Mouse (Mus musculus) stomach, embryonic 16.5 days (tissue): ENCODE measurements around the gene Ddx6. TPM values are rescaled to one million over a fixed set of nuclear protein-coding genes. Genes with fewer than 3 reads are reported as not detected.

Experiments
- ATAC-seq: fragments of 200-750 bp; cut with Nextera tagmentation; 2 replicates; pipeline ENCODE4 v1.8.0; 2017; ENCODE audit warnings: moderate number of reproducible peaks, moderate TSS enrichment; ENCODE audit not compliant: insufficient read depth, low FRiP score
- H3K27ac ChIP-seq: fragments of 300-500 bp; sonication (generic); 2 replicates; pipeline ENCODE4 v1.5.1; 2014; ENCODE audit warnings: low read length
- H3K27me3 ChIP-seq: fragments of 300-500 bp; sonication (generic); 2 replicates; pipeline ENCODE4 v1.6.1; 2014; ENCODE audit warnings: low read length, control low read depth, mixed read lengths; ENCODE audit not compliant: control insufficient read depth, insufficient read depth
- H3K36me3 ChIP-seq: fragments of 300-500 bp; sonication (generic); 2 replicates; pipeline ENCODE4 v1.6.1; 2014; ENCODE audit warnings: low read length; ENCODE audit not compliant: control insufficient read depth, insufficient read depth
- H3K4me1 ChIP-seq: fragments of 300-500 bp; sonication (generic); 2 replicates; pipeline ENCODE4 v1.6.1; 2014; ENCODE audit warnings: low read length, control low read depth, mixed read lengths; ENCODE audit not compliant: control insufficient read depth, insufficient read depth
- H3K4me2 ChIP-seq: fragments of 300-500 bp; sonication (generic); 2 replicates; pipeline ENCODE4 v1.6.1; 2014; ENCODE audit warnings: low read depth, low read length, mixed read lengths
- H3K4me3 ChIP-seq: fragments of 300-500 bp; sonication (generic); replicated peaks from 2 replicates; pipeline ENCODE4 v1.5.1; 2014; ENCODE audit warnings: mild to moderate bottlenecking, low read length
- H3K9ac ChIP-seq: fragments of 300-500 bp; sonication (generic); 2 replicates; pipeline ENCODE4 v1.6.1; 2014; ENCODE audit warnings: low read length
- H3K9me3 ChIP-seq: fragments of 300-500 bp; sonication (generic); replicated peaks from 2 replicates; pipeline ENCODE4 v1.6.1; 2016; ENCODE audit warnings: low read length, control low read depth; ENCODE audit not compliant: control insufficient read depth
- WGBS: fragments of 180-500 bp; shearing (Covaris S2); extraction: QIAGEN DNeasy Blood & Tissue Kit; methylation state at CpG from one replicate; pipeline ENCODE4 v1.1.7; 2014; 5-methylcytosine and 5-hydroxymethylcytosine counted together
- polyA plus RNA-seq: library from polyadenylated mRNA; unstranded; fragments of >200 nt; fragmentation: Nextera tagmentation; extraction: Ambion mirVana; gene quantifications from 2 replicates; pipeline ENCODE4 v1.2.1, GENCODE M21; 2015

Ddx6 gene
- polyA plus RNA-seq, 1 experiment from 2014 or later = 11.5 TPM

DNA sequence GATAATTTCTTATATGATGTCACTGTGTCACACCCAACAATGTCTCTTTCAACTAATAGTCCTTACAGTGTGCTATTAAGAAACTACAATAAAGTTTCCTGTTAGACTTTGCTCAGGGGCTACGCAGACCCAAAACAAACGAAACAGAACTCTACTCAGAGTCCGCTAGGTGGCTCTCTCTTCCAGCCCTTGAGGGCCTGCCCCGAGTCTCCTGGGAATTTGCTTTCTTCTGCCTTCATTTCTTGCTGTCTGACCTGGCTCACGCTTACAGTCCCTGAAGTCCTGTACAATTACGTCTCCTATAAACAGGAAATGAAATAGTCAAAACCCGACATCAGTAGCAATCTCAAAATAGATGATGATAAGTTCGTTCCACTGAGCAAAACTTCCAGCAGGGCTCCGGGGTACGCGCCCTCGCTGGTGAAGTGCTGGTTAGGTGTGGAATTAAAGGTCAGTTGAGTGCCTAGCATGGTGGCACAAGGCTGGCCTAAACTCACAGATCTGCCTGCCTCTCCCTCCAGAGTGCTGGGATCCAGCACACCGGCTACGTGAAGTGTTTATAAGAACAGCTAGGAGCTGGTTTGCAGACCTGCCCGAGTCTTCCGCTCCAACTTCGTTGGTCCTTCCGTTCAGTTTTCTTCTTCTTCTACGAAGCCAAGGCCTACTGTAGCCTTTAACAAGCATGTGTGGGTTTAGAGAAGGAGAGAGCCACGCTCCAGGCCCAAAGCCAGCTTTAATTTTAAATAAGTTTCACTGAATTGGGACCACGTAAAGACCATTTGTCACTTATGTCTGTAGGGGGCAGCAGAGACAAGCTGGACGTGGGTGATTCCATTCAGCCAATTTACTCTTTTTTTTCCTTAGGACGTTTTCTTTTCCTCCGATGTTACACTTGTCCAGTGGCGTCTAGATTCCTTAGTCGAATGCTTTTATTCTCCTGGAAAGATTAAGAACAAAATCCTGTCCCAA is 50.7 kb downstream of the Ddx6 start:
- Histone ChIP-seq H3K36me3 (no peaks in the 10 kb centered on the region), H3K4me2 (peak overlapping the region; percentile 63), H3K9ac (peak overlapping the region; percentile 57), H3K4me1 (peaks cover 5% of the 10 kb centered on the region), H3K27me3 (no peaks in the 10 kb centered on the region), H3K27ac (0 out of 2 replicates have a peak overlapping the region, but pooled peaks have one; percentile 42), H3K9me3 (no peaks in the 10 kb centered on the region), H3K4me3 (peak overlapping the region; percentile 34)
- peak; percentile 58; the same call in 1 of the 2 replicates for ATAC-seq
- 22% methylated on average over 26 of the region's 26 CpGs for WGBS

DNA sequence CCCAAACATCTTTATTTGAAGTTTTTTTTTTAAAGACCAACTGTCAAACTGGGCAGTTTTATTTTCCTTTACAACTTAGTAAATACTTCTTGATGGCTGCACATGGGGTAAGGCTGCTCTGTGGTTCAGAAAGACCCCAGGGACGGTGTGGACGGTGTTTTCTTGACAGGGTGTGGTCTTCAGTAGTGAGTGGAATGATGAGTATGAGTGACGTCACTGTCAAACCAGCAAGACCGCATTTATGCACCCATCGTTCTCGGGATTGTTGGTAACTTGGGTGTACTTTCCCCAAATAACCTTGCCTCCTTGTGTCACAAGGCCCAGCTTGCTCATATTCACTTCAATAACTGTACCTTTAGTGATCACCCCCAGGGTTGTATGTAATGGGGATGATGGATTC is 59.0 kb downstream of the Ddx6 start:
- Histone ChIP-seq H3K27me3 (no peaks in the 10 kb centered on the region), H3K9ac (no peak overlapping the region), H3K36me3 (no peaks in the 10 kb centered on the region), H3K27ac (no peak overlapping the region), H3K9me3 (no peaks in the 10 kb centered on the region), H3K4me1 (no peaks in the 10 kb centered on the region), H3K4me2 (no peak overlapping the region), H3K4me3 (no peak overlapping the region)
- no peak for ATAC-seq
- 86% methylated on average over 6 of the region's 6 CpGs for WGBS

DNA sequence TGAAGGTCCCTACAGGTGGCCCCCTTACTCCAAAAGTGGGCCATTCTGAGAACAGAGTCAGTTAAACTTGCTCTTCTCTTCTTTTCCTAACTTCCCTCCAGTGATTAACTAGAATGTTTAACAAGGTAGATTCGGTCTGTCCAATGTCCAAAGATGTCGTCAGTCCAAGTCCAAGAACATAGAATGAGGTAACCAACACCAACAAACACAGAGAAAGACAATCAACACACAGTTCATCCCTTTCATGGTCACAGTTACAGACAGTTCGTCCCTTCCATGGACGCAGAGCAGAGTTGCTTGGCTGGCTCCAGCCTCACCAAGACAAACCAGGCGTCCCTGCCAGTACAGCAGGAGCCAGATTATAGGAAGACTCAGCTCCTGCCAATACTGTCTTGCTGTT is 66.7 kb downstream of the Ddx6 start:
- 88% methylated on average over 5 of the region's 5 CpGs for WGBS
- ATAC-seq = no peak
- no peak overlapping the region for H3K9ac ChIP-seq

DNA sequence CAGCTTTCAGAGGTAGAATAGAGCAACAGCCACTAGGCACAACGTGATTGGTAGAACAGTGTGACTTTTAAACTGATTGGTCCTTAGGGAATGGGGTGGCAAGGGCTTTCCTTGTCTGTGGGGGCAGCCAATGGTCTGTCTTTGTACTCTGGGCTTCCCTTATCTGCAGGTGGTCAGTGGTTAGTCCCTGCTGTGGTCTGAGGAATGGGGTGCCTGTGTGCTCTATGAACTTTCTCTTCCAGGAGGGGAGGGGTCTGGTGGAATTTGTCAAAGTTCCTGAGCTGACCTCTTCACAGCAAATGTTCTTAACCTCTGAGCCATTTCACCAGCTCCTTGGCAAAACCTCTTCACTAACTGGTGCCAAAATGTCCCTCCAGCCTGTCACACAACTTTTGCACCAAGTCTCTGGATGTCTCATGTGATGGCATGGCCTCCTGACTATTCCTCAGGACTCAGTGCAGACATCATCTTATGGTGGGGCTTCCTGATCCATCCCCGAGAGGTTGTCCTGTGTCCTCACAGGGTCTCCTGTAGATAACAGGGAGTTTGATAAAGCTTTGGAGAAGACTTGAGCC is 67.7 kb downstream of the Ddx6 start:
- H3K4me1 ChIP-seq = no peaks in the 10 kb centered on the region
- no peaks in the 10 kb centered on the region for H3K36me3 ChIP-seq
- H3K9me3 ChIP-seq = no peaks in the 10 kb centered on the region; the same call in 1 of the 2 replicates
- no peak overlapping the region for H3K27ac ChIP-seq
- no peaks in the 10 kb centered on the region for H3K27me3 ChIP-seq
- 69% methylated on average over 2 of the region's 2 CpGs for WGBS
- H3K9ac ChIP-seq = no peak overlapping the region
- ATAC-seq = no peak
- no peak overlapping the region for H3K4me2 ChIP-seq
- H3K4me3 ChIP-seq = no peak overlapping the region

More for the DNA sequence above, 66.7 kb downstream of the Ddx6 start:
- H3K36me3 ChIP-seq = no peaks in the 10 kb centered on the region
- no peaks in the 10 kb centered on the region; the same call in 1 of the 2 replicates for H3K9me3 ChIP-seq
- no peaks in the 10 kb centered on the region for H3K27me3 ChIP-seq
- no peak overlapping the region for H3K27ac ChIP-seq
- H3K4me2 ChIP-seq = no peak overlapping the region
- H3K4me1 ChIP-seq = no peaks in the 10 kb centered on the region
- H3K4me3 ChIP-seq = no peak overlapping the region

DNA sequence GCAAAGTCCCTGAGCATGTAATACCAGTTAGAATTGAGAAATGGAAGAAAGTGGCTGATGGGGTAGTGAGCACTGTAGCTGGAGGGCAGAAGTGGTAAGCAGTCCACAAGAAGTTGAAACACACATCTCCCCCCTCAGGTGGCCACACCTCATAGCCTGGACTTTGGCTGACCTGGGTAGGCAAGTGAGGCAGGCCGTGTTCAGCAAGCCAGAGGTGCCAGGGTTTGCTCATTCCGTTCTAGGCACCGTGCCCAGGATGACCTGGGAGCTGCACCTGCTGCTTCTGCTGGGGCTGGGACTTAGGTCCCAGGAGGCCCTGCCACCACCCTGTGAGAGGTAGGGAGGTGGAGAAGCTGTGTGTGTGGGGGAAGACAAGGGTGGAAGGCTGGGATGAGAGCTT is 68.3 kb downstream of the Ddx6 start, which contains the start of gene Treh:
TSS of gene Treh (plus strand) at position 229 of the 400 bp plus-strand sequence.
- Histone ChIP-seq H3K9me3 (no peaks in the 10 kb centered on the region; the same call in 1 of the 2 replicates), H3K4me3 (no peak within 1 kb of the TSS), H3K27me3 (no peaks in the 10 kb centered on the region), H3K27ac (no peak within 1 kb of the TSS), H3K4me1 (no peaks in the 10 kb centered on the region), H3K4me2 (no peak within 1 kb of the TSS), H3K9ac (no peak within 1 kb of the TSS), H3K36me3 (no peaks in the 10 kb centered on the region)
- ATAC-seq = no peak
- 74% methylated on average over 3 of the region's 3 CpGs for WGBS

DNA sequence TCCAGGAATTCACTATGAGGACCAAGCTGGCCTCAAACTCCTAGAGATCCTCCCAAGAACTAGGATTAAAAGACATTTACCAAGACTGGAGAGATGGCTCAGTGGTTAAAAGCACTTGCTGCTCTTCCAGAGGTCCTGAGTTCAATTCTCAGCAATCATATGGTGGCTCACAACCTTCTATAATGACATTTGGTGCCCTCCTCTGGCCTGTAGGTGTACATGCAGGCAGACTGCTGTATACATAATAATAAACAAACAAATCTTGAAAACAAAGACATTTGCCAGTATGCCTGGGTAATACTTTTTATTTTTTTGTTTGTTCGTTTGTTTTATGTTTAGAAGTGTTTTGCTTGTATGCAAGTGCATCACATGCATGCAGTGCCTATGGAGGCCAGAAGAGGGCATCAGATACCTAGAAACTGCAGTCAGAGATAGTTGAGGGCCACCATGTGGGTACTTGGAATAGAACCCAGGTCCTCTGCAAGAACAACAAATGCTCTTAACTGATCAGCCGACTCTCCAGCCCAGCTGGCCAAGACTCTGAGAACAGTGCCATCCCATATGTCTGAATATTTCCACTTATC is 73.7 kb downstream of the Ddx6 start:
- H3K27ac ChIP-seq = no peak overlapping the region
- H3K9me3 ChIP-seq = peaks cover 3% of the 10 kb centered on the region; the same call in 1 of the 2 replicates
- no peaks in the 10 kb centered on the region for H3K36me3 ChIP-seq
- 80% methylated on average over 2 of the region's 2 CpGs for WGBS
- no peaks in the 10 kb centered on the region for H3K4me1 ChIP-seq
- no peak overlapping the region for H3K4me3 ChIP-seq
- H3K27me3 ChIP-seq = no peaks in the 10 kb centered on the region
- H3K9ac ChIP-seq = no peak overlapping the region
- no peak overlapping the region for H3K4me2 ChIP-seq
- ATAC-seq = no peak

DNA sequence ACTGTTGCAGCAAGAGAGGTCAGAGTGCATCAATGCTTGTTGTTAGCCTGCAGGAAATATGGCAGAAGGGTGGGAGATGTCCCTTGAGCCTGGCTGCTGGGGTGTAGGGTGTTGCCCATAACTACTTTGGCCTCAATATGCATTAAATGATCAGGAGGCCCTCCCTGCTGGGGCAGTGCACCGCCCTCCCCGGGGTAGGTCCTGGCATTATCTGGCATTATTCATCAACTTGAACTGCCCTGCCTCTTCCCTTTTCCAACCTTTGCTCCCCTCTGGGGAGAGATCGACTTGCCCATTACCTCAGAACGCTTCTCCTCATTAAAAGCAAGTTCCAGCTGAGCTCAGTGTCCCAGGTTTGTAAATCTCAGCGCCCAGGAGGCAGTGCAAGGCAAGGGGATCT is 74.9 kb downstream of the Ddx6 start:
- WGBS = 68% methylated on average over 5 of the region's 5 CpGs
- ATAC-seq = no peak

DNA sequence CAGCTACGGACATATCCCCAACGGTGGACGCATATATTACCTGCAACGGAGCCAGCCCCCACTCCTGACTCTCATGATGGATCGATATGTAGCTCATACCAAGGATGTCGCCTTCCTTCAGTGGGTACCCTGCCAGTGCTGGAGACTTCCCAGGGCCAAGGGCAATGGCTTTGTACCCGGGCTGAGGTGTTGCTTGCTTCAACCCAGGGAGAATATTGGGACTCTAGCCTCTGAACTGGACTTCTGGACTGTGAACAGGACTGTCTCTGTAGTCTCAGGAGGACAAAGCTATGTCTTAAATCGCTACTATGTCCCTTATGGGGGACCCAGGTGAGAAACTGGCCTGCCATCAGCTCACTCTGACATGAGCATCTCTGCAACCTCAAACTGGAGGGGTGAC is 78.4 kb downstream of the Ddx6 start:
- Histone ChIP-seq H3K36me3 (0 out of 2 replicates have a peak, but pooled peaks cover under 1% of the 10 kb centered on the region), H3K4me1 (peaks cover 7% of the 10 kb centered on the region; the same call in 1 of the 2 replicates), H3K9me3 (peaks cover 3% of the 10 kb centered on the region; the same call in 1 of the 2 replicates), H3K27ac (no peak overlapping the region), H3K4me3 (no peak overlapping the region), H3K4me2 (no peak overlapping the region), H3K27me3 (no peaks in the 10 kb centered on the region), H3K9ac (no peak overlapping the region)
- WGBS = 84% methylated on average over 8 of the region's 8 CpGs
- no peak for ATAC-seq

More for the DNA sequence above, 74.9 kb downstream of the Ddx6 start:
- Histone ChIP-seq H3K27me3 (no peaks in the 10 kb centered on the region), H3K9ac (no peak overlapping the region), H3K9me3 (peaks cover 3% of the 10 kb centered on the region; the same call in 1 of the 2 replicates), H3K27ac (no peak overlapping the region), H3K4me2 (no peak overlapping the region), H3K4me1 (no peaks in the 10 kb centered on the region), H3K36me3 (no peaks in the 10 kb centered on the region), H3K4me3 (no peak overlapping the region)
